Mouse (Mus musculus) MN1 (cell line): Measurements from ENCODE around the gene Gm3460.
"Not testable (repeated sequence)": the region's sequence is repeated elsewhere in the genome, so short reads cannot be mapped to it uniquely, and the experiment has no call there.

ENCODE experiments used
- DNase-seq: peaks from one replicate; pipeline ENCODE4 v3.0.0-alpha.2; 2016; ENCODE audit warnings: low spot score

Gene Gm3460

GRCm38 (mm10) chr14:6622318-6622717, at the start of gene Gm3460:
Gm3460 (minus strand) TSS chr14:6622418.
- DNase-seq = not testable (repeated sequence)

DNA sequence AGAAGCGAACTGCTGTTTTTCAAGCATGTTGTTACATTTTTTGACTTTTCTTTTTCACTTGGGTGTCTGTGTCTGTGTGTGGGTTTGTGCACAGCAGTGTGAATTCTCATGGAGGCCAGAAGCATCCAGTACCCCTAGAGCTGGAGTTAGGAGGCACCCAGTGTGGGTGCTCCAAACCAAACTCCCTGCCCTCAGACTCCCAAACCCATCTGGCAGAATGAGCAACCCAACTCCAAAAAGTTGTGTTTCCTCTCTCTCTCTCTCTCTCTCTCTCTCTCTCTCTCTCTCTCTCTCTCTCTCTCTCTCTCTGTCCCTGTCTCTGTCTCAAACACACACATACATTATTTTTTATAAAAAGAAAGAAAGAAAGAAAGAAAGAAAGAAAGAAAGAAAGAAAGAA, 15.8 kb downstream of the Gm3460 start:
- DNase-seq = not testable (repeated sequence)

GRCm38 (mm10) chr14:6605004-6605403, 17.2 kb downstream of the Gm3460 start:
- DNase-seq = peak; percentile 57

GRCm38 (mm10) chr14:6604551-6604950, 17.7 kb downstream of the Gm3460 start:
- DNase-seq = peak; percentile 8

DNA sequence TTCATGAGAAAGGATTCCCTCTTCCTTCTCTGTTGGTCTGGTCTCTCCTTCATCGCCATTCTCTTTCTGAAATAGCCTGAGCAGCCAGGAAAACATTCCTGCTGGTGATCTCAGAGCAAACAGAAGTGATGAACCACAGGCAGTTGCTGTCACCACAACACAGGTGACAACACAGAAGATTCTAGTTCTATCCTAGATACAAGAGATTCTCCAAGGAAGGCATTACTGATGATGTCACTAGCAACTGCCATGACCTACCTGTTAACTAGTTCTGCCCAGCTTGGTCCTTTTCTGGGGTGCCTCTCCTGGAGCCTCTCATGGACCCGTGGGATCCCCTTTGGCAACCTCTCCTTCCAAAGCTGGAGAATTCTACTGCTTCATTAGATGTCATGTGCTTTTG, 31.7 kb downstream of the Gm3460 start, which contains the start of gene Gm3629:
Gene Gm3629, minus strand, starts transcription at position 101 of the 400 bp plus-strand sequence.
- not testable (repeated sequence) for DNase-seq
